Mouse (Mus musculus): ENCODE data around the gene Cyld.
"Not testable (repeated sequence)": the region's sequence is repeated elsewhere in the genome, so short reads cannot be mapped to it uniquely, and the experiment has no call there.

Gene Cyld

GRCm38 (mm10) chr8:88696721-88697641, at the start of gene Cyld:
Cyld (plus strand) TSS chr8:88697028.
- in situ Hi-C loops (cut with MboI; ENCODE audit: low pct_unique_long_range_greater_than_20kb in 1 of 2, low sequenced_read_pairs in 2 of 2, unreplicated experiment in 1 of 2) = no loop called here

GRCm38 (mm10) chr8:88648322-88648721, 48.5 kb upstream of the Cyld start:
- in situ Hi-C loops (cut with MboI; ENCODE audit: low pct_unique_long_range_greater_than_20kb in 1 of 2, low sequenced_read_pairs in 2 of 2, unreplicated experiment in 1 of 2) = no loop called here

GRCm38 (mm10) chr8:88650016-88650708, 46.7 kb upstream of the Cyld start:
- in situ Hi-C loops (cut with MboI; ENCODE audit: low pct_unique_long_range_greater_than_20kb in 1 of 2, low sequenced_read_pairs in 2 of 2, unreplicated experiment in 1 of 2) = no loop called here

- in situ Hi-C loops (cut with MboI; ENCODE audit: low pct_unique_long_range_greater_than_20kb in 1 of 2, low sequenced_read_pairs in 2 of 2, unreplicated experiment in 1 of 2) = not testable (repeated sequence)
Observed at GRCm38 (mm10) chr8:88651122-88651521, 45.7 kb upstream of the Cyld start.

DNA sequence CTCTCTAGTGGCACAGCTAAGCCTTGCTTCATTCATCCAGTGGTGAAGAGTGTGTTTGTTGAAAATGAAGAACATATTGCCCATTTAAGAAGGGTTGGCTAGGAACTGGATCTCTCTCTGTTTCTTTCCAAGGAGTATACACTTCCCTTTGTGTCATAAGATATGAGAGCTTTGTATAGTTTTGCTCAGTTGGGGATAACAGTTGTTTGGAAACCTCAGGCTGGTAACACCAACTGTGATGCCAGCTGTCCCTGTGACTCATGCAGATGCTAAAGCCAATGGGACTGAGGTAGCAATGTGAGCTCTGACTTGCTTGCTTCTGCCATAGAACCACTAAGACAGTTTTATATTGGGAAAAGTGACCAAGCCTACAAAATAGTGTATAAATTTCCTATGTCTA, 41.5 kb upstream of the Cyld start:
- in situ Hi-C loops (cut with MboI; ENCODE audit: low pct_unique_long_range_greater_than_20kb in 1 of 2, low sequenced_read_pairs in 2 of 2, unreplicated experiment in 1 of 2) = no loop called here

DNA sequence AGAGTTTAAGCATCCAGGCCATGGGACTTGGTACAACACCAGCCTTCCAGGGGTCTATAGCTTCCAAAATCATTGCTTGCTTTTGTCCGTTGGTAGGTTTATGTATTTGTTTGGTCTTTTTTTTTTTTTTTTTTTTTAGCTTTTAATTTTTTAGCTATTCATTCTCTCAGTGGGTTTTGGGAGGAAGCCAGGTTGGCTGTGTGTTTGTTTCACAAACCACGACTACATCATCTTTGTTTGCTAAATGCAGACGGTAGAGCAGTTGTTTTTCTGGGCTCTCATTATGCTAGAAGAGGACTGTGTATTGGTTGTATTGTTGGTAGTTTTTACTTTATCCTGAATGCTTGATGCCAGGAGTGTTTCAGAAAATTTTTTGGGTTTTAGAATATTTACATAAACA, 37.0 kb upstream of the Cyld start:
- in situ Hi-C loops (cut with MboI; ENCODE audit: low pct_unique_long_range_greater_than_20kb in 1 of 2, low sequenced_read_pairs in 2 of 2, unreplicated experiment in 1 of 2) = no loop called here

- in situ Hi-C loops (cut with MboI; ENCODE audit: low pct_unique_long_range_greater_than_20kb in 1 of 2, low sequenced_read_pairs in 2 of 2, unreplicated experiment in 1 of 2) = no loop called here
Observed at GRCm38 (mm10) chr8:88662401-88662821, 34.4 kb upstream of the Cyld start.

DNA sequence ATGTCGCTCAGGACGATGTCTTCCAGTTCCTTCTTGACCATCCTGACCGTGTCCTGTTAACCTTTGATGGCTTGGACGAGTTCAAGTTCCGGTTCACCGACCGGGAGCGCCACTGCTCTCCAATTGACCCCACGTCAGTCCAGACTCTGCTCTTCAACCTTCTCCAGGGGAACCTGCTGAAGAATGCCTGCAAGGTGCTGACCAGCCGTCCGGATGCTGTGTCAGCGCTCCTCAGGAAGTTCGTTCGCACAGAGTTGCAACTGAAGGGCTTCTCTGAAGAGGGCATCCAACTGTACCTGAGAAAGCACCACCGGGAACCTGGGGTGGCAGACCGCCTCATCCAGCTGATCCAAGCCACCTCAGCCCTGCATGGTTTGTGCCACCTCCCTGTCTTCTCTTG, 32.7 kb upstream of the Cyld start:
- in situ Hi-C loops (cut with MboI; ENCODE audit: low pct_unique_long_range_greater_than_20kb in 1 of 2, low sequenced_read_pairs in 2 of 2, unreplicated experiment in 1 of 2) = no loop called here

DNA sequence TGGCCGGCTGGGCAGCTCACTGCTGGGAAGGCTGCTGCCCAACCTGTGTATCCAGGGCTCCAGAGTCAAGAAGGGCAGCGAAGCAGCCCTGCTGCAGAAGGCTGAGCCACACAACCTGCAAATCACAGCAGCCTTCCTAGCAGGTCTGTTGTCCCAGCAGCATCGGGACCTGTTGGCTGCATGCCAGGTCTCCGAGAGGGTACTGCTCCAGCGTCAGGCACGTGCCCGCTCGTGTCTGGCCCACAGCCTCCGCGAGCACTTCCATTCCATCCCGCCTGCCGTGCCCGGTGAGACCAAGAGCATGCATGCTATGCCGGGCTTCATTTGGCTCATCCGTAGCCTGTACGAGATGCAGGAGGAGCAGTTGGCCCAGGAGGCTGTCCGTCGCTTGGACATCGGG, 31.9 kb upstream of the Cyld start:
- in situ Hi-C loops (cut with MboI; ENCODE audit: low pct_unique_long_range_greater_than_20kb in 1 of 2, low sequenced_read_pairs in 2 of 2, unreplicated experiment in 1 of 2) = no loop called here

DNA sequence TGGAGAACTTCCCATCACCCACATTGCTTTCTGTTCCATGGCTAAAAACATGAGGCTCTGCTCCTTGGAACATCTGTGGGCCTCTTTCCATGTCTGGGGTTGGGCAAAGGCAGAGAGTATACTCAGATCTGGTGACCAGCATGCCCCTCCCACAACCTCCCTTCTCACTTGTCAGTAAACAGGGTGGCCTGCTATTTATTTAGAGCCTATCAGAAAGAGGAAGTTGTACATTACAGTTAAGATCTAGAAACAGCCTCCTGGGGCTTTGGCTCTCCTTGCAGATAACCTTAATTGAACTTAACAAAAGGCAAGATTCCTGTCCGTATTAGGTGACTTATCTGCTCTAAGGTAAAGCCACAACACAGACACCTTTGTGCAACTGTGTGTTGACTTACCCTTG, 30.4 kb upstream of the Cyld start:
- in situ Hi-C loops (cut with MboI; ENCODE audit: low pct_unique_long_range_greater_than_20kb in 1 of 2, low sequenced_read_pairs in 2 of 2, unreplicated experiment in 1 of 2) = no loop called here

GRCm38 (mm10) chr8:88668400-88669086, 28.3 kb upstream of the Cyld start:
- in situ Hi-C loops (cut with MboI; ENCODE audit: low pct_unique_long_range_greater_than_20kb in 1 of 2, low sequenced_read_pairs in 2 of 2, unreplicated experiment in 1 of 2) = no loop called here

GRCm38 (mm10) chr8:88670782-88671181, 26.0 kb upstream of the Cyld start:
- in situ Hi-C loops (cut with MboI; ENCODE audit: low pct_unique_long_range_greater_than_20kb in 1 of 2, low sequenced_read_pairs in 2 of 2, unreplicated experiment in 1 of 2) = no loop called here

DNA sequence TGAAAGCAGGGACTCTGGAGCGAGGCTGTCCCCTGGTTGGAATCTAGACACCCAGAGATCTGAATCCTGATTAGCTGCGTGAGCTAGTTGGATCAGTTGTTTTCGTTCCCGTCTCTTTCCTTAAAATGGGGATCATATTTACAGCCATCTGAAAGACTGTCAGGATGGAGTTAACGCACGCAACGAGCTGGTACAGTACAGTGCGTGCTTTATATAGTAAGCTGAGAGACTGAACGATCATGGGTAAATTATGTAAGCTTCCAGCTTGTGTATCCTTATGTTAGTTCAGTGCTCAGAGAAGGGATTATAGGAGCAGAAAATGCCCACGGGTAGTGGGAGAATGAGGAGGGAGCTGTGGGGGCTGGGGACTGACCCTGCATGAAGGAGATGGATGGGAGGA, 25.3 kb upstream of the Cyld start:
- in situ Hi-C loops (cut with MboI; ENCODE audit: low pct_unique_long_range_greater_than_20kb in 1 of 2, low sequenced_read_pairs in 2 of 2, unreplicated experiment in 1 of 2) = no loop called here

GRCm38 (mm10) chr8:88673859-88674258, 23.0 kb upstream of the Cyld start:
- in situ Hi-C loops (cut with MboI; ENCODE audit: low pct_unique_long_range_greater_than_20kb in 1 of 2, low sequenced_read_pairs in 2 of 2, unreplicated experiment in 1 of 2) = no loop called here

- in situ Hi-C loops (cut with MboI; ENCODE audit: low pct_unique_long_range_greater_than_20kb in 1 of 2, low sequenced_read_pairs in 2 of 2, unreplicated experiment in 1 of 2) = no loop called here
Observed at GRCm38 (mm10) chr8:88675372-88676165, 21.3 kb upstream of the Cyld start.

DNA sequence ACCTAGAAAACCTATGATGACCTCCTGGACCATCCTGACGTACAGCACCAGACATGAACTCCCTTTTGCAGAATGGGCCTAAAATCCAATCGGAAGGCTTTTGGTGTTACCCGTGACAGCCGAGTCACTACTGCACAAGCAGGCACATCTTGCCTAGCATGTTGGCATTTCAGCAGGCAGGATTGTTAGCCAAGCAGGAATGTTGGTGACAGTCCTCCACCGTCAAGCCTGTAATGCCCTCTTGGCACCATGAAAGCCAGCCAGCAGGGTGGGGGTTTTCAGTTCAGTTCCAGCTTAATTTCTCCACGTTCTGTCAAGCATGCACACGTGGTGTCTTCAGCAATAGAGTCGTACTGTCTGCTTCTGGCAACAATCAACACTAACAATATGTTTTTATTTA, 19.8 kb upstream of the Cyld start:
- in situ Hi-C loops (cut with MboI; ENCODE audit: low pct_unique_long_range_greater_than_20kb in 1 of 2, low sequenced_read_pairs in 2 of 2, unreplicated experiment in 1 of 2) = no loop called here

DNA sequence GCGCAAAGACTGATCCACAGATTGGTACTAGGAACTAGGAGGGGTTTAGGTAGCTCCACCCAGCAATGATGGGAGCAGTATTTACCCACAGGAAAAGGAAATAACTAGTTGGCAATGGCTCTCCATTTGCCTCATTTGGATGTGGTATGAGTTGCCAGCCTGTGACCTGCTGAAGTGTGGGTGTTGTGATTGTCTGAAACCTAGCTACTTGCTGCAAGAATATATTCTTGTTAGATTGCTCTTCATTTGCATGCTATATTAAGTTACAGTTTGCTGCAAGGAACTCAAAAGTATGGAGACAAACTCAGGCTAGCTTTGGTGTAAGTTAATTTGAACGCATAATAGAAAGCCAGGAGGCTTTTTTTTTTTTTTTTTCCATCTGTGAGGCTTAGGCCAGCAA, 16.3 kb upstream of the Cyld start:
- in situ Hi-C loops (cut with MboI; ENCODE audit: low pct_unique_long_range_greater_than_20kb in 1 of 2, low sequenced_read_pairs in 2 of 2, unreplicated experiment in 1 of 2) = no loop called here

GRCm38 (mm10) chr8:88681046-88681445, 15.8 kb upstream of the Cyld start:
- in situ Hi-C loops (cut with MboI; ENCODE audit: low pct_unique_long_range_greater_than_20kb in 1 of 2, low sequenced_read_pairs in 2 of 2, unreplicated experiment in 1 of 2) = no loop called here

Data from mouse embryonic stem cell (cell line).